Mouse (Mus musculus) intestine, postnatal 0 days (tissue): ENCODE measurements at regions not wholly inside any gene's neighbourhood (a gene's known extent, or its start where the extent isn't known, plus 50 kb on each side); places are given as distances from the start of the nearest gene placed in this dataset.

Experiments
- ATAC-seq: fragments of 200-750 bp; cut with Nextera tagmentation; 2 replicates; pipeline ENCODE4 v1.8.0; 2017; ENCODE audit warnings: mild to moderate bottlenecking, moderate TSS enrichment, moderate library complexity
- H3K27ac ChIP-seq: fragments of 300-500 bp; sonication (generic); 2 replicates; pipeline ENCODE4 v1.5.1; 2014; ENCODE audit warnings: mild to moderate bottlenecking, low read depth, low read length, moderate library complexity
- H3K27me3 ChIP-seq: fragments of 300-500 bp; sonication (generic); replicated peaks from 2 replicates; pipeline ENCODE4 v1.6.1; 2014; ENCODE audit warnings: low read length, mixed read lengths; ENCODE audit not compliant: control insufficient read depth, insufficient read depth
- H3K36me3 ChIP-seq: fragments of 300-500 bp; sonication (generic); 2 replicates; pipeline ENCODE4 v1.6.1; 2014; ENCODE audit warnings: mild to moderate bottlenecking, moderate library complexity; ENCODE audit not compliant: control insufficient read depth, insufficient read depth
- H3K4me1 ChIP-seq: fragments of 300-500 bp; sonication (generic); replicated peaks from 2 replicates; pipeline ENCODE4 v1.6.1; 2014; ENCODE audit warnings: antibody characterized with exemption, low read length, mixed read lengths; ENCODE audit not compliant: control insufficient read depth, insufficient read depth
- H3K4me2 ChIP-seq: fragments of 300-500 bp; sonication (generic); replicated peaks from 2 replicates; pipeline ENCODE4 v1.6.1; 2014; ENCODE audit warnings: low read depth, mild to moderate bottlenecking, moderate library complexity
- H3K4me3 ChIP-seq: fragments of 300-500 bp; sonication (generic); 2 replicates; pipeline ENCODE4 v1.5.1; 2014; ENCODE audit warnings: low read depth, low read length
- H3K9ac ChIP-seq: fragments of 300-500 bp; sonication (generic); 2 replicates; pipeline ENCODE4 v1.6.1; 2014; ENCODE audit warnings: mild to moderate bottlenecking, low read depth, low read length
- H3K9me3 ChIP-seq: fragments of 300-500 bp; sonication (generic); 2 replicates; pipeline ENCODE4 v1.6.1; 2016; ENCODE audit warnings: mixed run types; ENCODE audit not compliant: control insufficient read depth
- CTCF ChIP-seq: sonication (generic); IDR thresholded peaks from 2 replicates; pipeline ENCODE4 v1.5.1; 2016; ENCODE audit warnings: low read depth, mild to moderate bottlenecking, control low read depth, antibody characterized with exemption, moderate library complexity
- WGBS: fragments of 180-500 bp; shearing (Covaris S2); extraction: QIAGEN DNeasy Blood & Tissue Kit; methylation state at CpG from one replicate; pipeline ENCODE4 v1.1.7; 2014; 5-methylcytosine and 5-hydroxymethylcytosine counted together

- no peaks in the 10 kb centered on the region for H3K27me3 ChIP-seq
- H3K27ac ChIP-seq: no peak overlapping the region
- ATAC-seq: no peak
- 68% methylated on average over 9 of the region's 9 CpGs for WGBS
- H3K9ac ChIP-seq: no peak overlapping the region
- H3K4me3 ChIP-seq: no peak overlapping the region
- no peaks in the 10 kb centered on the region for H3K36me3 ChIP-seq
- H3K9me3 ChIP-seq: no peaks in the 10 kb centered on the region
- no peak overlapping the region for H3K4me2 ChIP-seq
- no peaks in the 10 kb centered on the region for H3K4me1 ChIP-seq
- no peak for TF ChIP-seq CTCF
Observed at GRCm38 (mm10) chr4:137200426-137200825, 76.9 kb upstream of the Wnt4 start.

GRCm38 (mm10) chr4:137196491-137196974 lies 80.8 kb upstream of the Wnt4 start:
- ATAC-seq: no peak
- no peak overlapping the region for H3K4me3 ChIP-seq
- no peaks in the 10 kb centered on the region for H3K9me3 ChIP-seq
- H3K27me3 ChIP-seq: no peaks in the 10 kb centered on the region
- TF ChIP-seq CTCF: no peak
- H3K27ac ChIP-seq: no peak overlapping the region
- H3K4me1 ChIP-seq: no peaks in the 10 kb centered on the region
- no peaks in the 10 kb centered on the region for H3K36me3 ChIP-seq
- 56% methylated on average over 5 of the region's 5 CpGs for WGBS
- H3K9ac ChIP-seq: no peak overlapping the region
- H3K4me2 ChIP-seq: no peak overlapping the region

- TF ChIP-seq CTCF: no peak
- Histone ChIP-seq H3K9me3 (no peaks in the 10 kb centered on the region), H3K4me1 (no peaks in the 10 kb centered on the region), H3K27ac (no peak overlapping the region), H3K36me3 (no peaks in the 10 kb centered on the region), H3K4me3 (no peak overlapping the region), H3K27me3 (no peaks in the 10 kb centered on the region), H3K4me2 (no peak overlapping the region), H3K9ac (no peak overlapping the region)
- ATAC-seq: no peak
- 76% methylated on average over 11 of the region's 11 CpGs for WGBS
Observed at GRCm38 (mm10) chr4:137194106-137194505, 83.2 kb upstream of the Wnt4 start.

GRCm38 (mm10) chr4:137190625-137191024 lies 86.7 kb upstream of the Wnt4 start:
- Histone ChIP-seq H3K27ac (no peak overlapping the region), H3K4me2 (no peak overlapping the region), H3K4me1 (no peaks in the 10 kb centered on the region), H3K9me3 (no peaks in the 10 kb centered on the region), H3K27me3 (no peaks in the 10 kb centered on the region), H3K4me3 (no peak overlapping the region), H3K36me3 (no peaks in the 10 kb centered on the region), H3K9ac (no peak overlapping the region)
- ATAC-seq: no peak
- WGBS: 83% methylated on average over 10 of the region's 10 CpGs
- no peak for TF ChIP-seq CTCF

- WGBS: 95% methylated on average over 4 of the region's 4 CpGs
- Histone ChIP-seq H3K4me3 (no peak overlapping the region), H3K4me2 (no peak overlapping the region), H3K27ac (no peak overlapping the region), H3K9me3 (no peaks in the 10 kb centered on the region), H3K9ac (no peak overlapping the region), H3K4me1 (no peaks in the 10 kb centered on the region), H3K36me3 (no peaks in the 10 kb centered on the region), H3K27me3 (no peaks in the 10 kb centered on the region)
- no peak for ATAC-seq
- TF ChIP-seq CTCF: no peak
Observed at GRCm38 (mm10) chr4:137189801-137190200, 87.5 kb upstream of the Wnt4 start.

- no peak for ATAC-seq
- Histone ChIP-seq H3K4me3 (no peak overlapping the region), H3K36me3 (no peaks in the 10 kb centered on the region), H3K27ac (no peak overlapping the region), H3K27me3 (no peaks in the 10 kb centered on the region), H3K4me1 (no peaks in the 10 kb centered on the region), H3K4me2 (no peak overlapping the region), H3K9ac (no peak overlapping the region), H3K9me3 (no peaks in the 10 kb centered on the region)
- 63% methylated on average over 6 of the region's 6 CpGs for WGBS
- peak; percentile 20 for TF ChIP-seq CTCF
Observed at GRCm38 (mm10) chr4:137189058-137189457, 88.2 kb upstream of the Wnt4 start.

GRCm38 (mm10) chr4:137187592-137187991 lies 89.7 kb upstream of the Wnt4 start:
- Histone ChIP-seq H3K4me3 (no peak overlapping the region), H3K9me3 (no peaks in the 10 kb centered on the region), H3K9ac (no peak overlapping the region), H3K4me1 (no peaks in the 10 kb centered on the region), H3K36me3 (no peaks in the 10 kb centered on the region), H3K27ac (no peak overlapping the region), H3K4me2 (no peak overlapping the region), H3K27me3 (no peaks in the 10 kb centered on the region)
- no peak for TF ChIP-seq CTCF
- WGBS: 64% methylated on average over 3 of the region's 3 CpGs
- no peak for ATAC-seq
